Mouse (Mus musculus) testis, adult 2 months (tissue): ENCODE measurements around the gene Gm20388.

Source experiments
- CTCF ChIP-seq: fragments of 200-500 bp; IDR thresholded peaks from 2 replicates; pipeline ENCODE4 v1.5.1; 2012; ENCODE audit warnings: low read depth, mild to moderate bottlenecking, inconsistent platforms, low read length, moderate library complexity; ENCODE audit not compliant: control insufficient read depth, insufficient read depth, insufficient replicate concordance
- POLR2A ChIP-seq: fragments of 200-500 bp; IDR thresholded peaks from 2 replicates; pipeline ENCODE4 v1.6.1; 2012; ENCODE audit warnings: low read depth, mild to moderate bottlenecking, inconsistent platforms, low read length, moderate library complexity; ENCODE audit not compliant: control insufficient read depth

DNA sequence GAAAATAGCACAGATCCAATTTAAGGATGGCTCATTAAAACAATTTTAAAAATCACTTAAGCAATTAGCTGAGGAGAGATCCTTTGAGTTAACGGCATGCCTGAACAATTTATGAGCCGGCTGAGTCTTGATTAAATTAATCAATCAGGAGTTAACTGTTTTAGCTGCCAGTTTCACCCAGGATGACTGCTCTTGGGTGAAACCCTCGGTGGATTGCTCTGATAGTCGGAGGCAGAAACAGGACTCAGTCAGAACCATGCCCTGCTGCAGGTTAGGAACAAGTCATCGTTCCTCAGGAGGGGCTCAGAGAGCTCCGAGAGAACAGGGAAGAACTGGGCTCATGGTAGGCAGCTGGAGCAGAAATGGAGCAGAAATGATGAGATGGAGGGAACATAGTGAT, 4241.2 kb downstream of the Gm20388 start:
- TF ChIP-seq CTCF (no peak), POLR2A (no peak)
